Mouse (Mus musculus) heart, embryonic 15.5 days (tissue): ENCODE measurements around the gene Myom3. TPM values are rescaled to one million over a fixed set of nuclear protein-coding genes. Genes with fewer than 3 reads are reported as not detected.
"Not testable (repeated sequence)": the region's sequence is repeated elsewhere in the genome, so short reads cannot be mapped to it uniquely, and the experiment has no call there.

Experiments used
- ATAC-seq: fragments of 200-750 bp; cut with Nextera tagmentation; replicated peaks from 2 replicates; pipeline ENCODE4 v1.8.0; 2017; ENCODE audit warnings: low read depth, moderate TSS enrichment; ENCODE audit not compliant: insufficient number of reproducible peaks, insufficient read depth, low FRiP score
- H3K27ac ChIP-seq: fragments of 300-500 bp; sonication (generic); 2 replicates; pipeline ENCODE4 v1.5.1; 2015; ENCODE audit warnings: mild to moderate bottlenecking, inconsistent platforms
- H3K27me3 ChIP-seq: fragments of 300-500 bp; sonication (generic); 2 replicates; pipeline ENCODE4 v1.6.1; 2015; ENCODE audit warnings: inconsistent platforms
- H3K36me3 ChIP-seq: fragments of 300-500 bp; sonication (generic); 2 replicates; pipeline ENCODE4 v1.6.1; 2015; ENCODE audit warnings: mild to moderate bottlenecking, inconsistent platforms
- H3K4me1 ChIP-seq: fragments of 300-500 bp; sonication (generic); replicated peaks from 2 replicates; pipeline ENCODE4 v1.6.1; 2015; ENCODE audit warnings: inconsistent platforms
- H3K4me2 ChIP-seq: fragments of 300-500 bp; sonication (generic); 2 replicates; pipeline ENCODE4 v1.6.1; 2015; ENCODE audit warnings: inconsistent platforms, mild to moderate bottlenecking, moderate library complexity
- H3K4me3 ChIP-seq: fragments of 300-500 bp; sonication (generic); 2 replicates; pipeline ENCODE4 v1.5.1; 2015; ENCODE audit warnings: mild to moderate bottlenecking, inconsistent platforms
- H3K9ac ChIP-seq: fragments of 300-500 bp; sonication (generic); 2 replicates; pipeline ENCODE4 v1.6.1; 2015; ENCODE audit warnings: mild to moderate bottlenecking, inconsistent platforms
- H3K9me3 ChIP-seq: fragments of 300-500 bp; sonication (generic); replicated peaks from 2 replicates; pipeline ENCODE4 v1.6.1; 2016; ENCODE audit warnings: inconsistent platforms
- WGBS: fragments of 180-500 bp; shearing (Covaris S2); methylation state at CpG from one replicate; pipeline ENCODE4 v1.1.7; 2015; ENCODE audit warnings: mixed read lengths; 5-methylcytosine and 5-hydroxymethylcytosine counted together
- polyA plus RNA-seq: library from polyadenylated mRNA; unstranded; fragments of >200 nt; fragmentation: Nextera tagmentation; extraction: Ambion mirVana; gene quantifications from 2 replicates; pipeline ENCODE4 v1.2.1, GENCODE M21; 2015

Gene Myom3
- 0.20 and 0.52 TPM in 2 replicates for polyA plus RNA-seq

- no peak within 1 kb of the TSS for H3K4me2 ChIP-seq
- H3K4me3 ChIP-seq: no peak within 1 kb of the TSS
These were observed at the start of gene Myom3 for GRCm38 (mm10) chr4:135759356-135759976. TSS of gene Myom3 (plus strand) at chr4:135759715.

GRCm38 (mm10) chr4:135710392-135710791 lies 49.1 kb upstream of the Myom3 start:
- no peak overlapping the region for H3K4me3 ChIP-seq
- no peak overlapping the region for H3K9ac ChIP-seq
- H3K4me2 ChIP-seq: no peak overlapping the region
- H3K27ac ChIP-seq: no peak overlapping the region
- H3K9me3 ChIP-seq: no peaks in the 10 kb centered on the region
- no peak for ATAC-seq
- H3K27me3 ChIP-seq: no peaks in the 10 kb centered on the region; the same call in 1 of the 2 replicates
- no peaks in the 10 kb centered on the region for H3K4me1 ChIP-seq
- H3K36me3 ChIP-seq: no peaks in the 10 kb centered on the region
- 38% methylated on average over 3 of the region's 3 CpGs for WGBS

More at GRCm38 (mm10) chr4:135759356-135759976, at the start of gene Myom3:
- Histone ChIP-seq H3K9ac (no peak within 1 kb of the TSS), H3K9me3 (peaks cover 1% of the 10 kb centered on the region; the same call in 1 of the 2 replicates), H3K27ac (no peak within 1 kb of the TSS), H3K4me1 (peaks cover 14% of the 10 kb centered on the region), H3K36me3 (no peaks in the 10 kb centered on the region), H3K27me3 (no peaks in the 10 kb centered on the region)
- no peak for ATAC-seq
- 35% methylated on average over 10 of the region's 10 CpGs for WGBS

GRCm38 (mm10) chr4:135714776-135715175 lies 44.7 kb upstream of the Myom3 start:
- H3K4me1 ChIP-seq: no peaks in the 10 kb centered on the region
- H3K4me3 ChIP-seq: no peak overlapping the region
- H3K36me3 ChIP-seq: no peaks in the 10 kb centered on the region
- H3K27me3 ChIP-seq: no peaks in the 10 kb centered on the region
- H3K27ac ChIP-seq: no peak overlapping the region
- H3K9ac ChIP-seq: no peak overlapping the region
- ATAC-seq: no peak
- no peak overlapping the region for H3K4me2 ChIP-seq
- 62% methylated on average over 8 of the region's 8 CpGs for WGBS
- H3K9me3 ChIP-seq: no peaks in the 10 kb centered on the region

- not testable (repeated sequence) for H3K27me3 ChIP-seq, H3K4me2 ChIP-seq, H3K36me3 ChIP-seq, H3K9ac ChIP-seq, H3K4me1 ChIP-seq, H3K9me3 ChIP-seq, ATAC-seq, H3K4me3 ChIP-seq, H3K27ac ChIP-seq
- WGBS: 94% methylated on average over 11 of the region's 11 CpGs
These were observed 43.1 kb upstream of the Myom3 start for GRCm38 (mm10) chr4:135716438-135716837.

GRCm38 (mm10) chr4:135722540-135723290 lies 36.8 kb upstream of the Myom3 start:
- WGBS: 70% methylated on average over 17 of the region's 17 CpGs
- no peak overlapping the region for H3K4me2 ChIP-seq
- no peak for ATAC-seq
- H3K27me3 ChIP-seq: peaks cover 3% of the 10 kb centered on the region; the same call in 1 of the 2 replicates
- H3K4me1 ChIP-seq: peaks cover 7% of the 10 kb centered on the region
- no peak overlapping the region for H3K4me3 ChIP-seq
- H3K9ac ChIP-seq: no peak overlapping the region
- H3K9me3 ChIP-seq: no peaks in the 10 kb centered on the region
- no peaks in the 10 kb centered on the region for H3K36me3 ChIP-seq
- no peak overlapping the region for H3K27ac ChIP-seq

GRCm38 (mm10) chr4:135726416-135726815 lies 33.1 kb upstream of the Myom3 start:
- H3K9me3 ChIP-seq: no peaks in the 10 kb centered on the region
- H3K4me3 ChIP-seq: no peak overlapping the region
- no peak overlapping the region for H3K27ac ChIP-seq
- peaks cover 6% of the 10 kb centered on the region; the same call in 1 of the 2 replicates for H3K27me3 ChIP-seq
- H3K9ac ChIP-seq: no peak overlapping the region
- peaks cover 17% of the 10 kb centered on the region for H3K4me1 ChIP-seq
- no peak for ATAC-seq
- no peak overlapping the region for H3K4me2 ChIP-seq
- no peaks in the 10 kb centered on the region for H3K36me3 ChIP-seq
- 60% methylated on average over 11 of the region's 11 CpGs for WGBS

GRCm38 (mm10) chr4:135727817-135728216 lies 31.7 kb upstream of the Myom3 start, which contains the start of gene Il22ra1:
TSS of gene Il22ra1 (plus strand) at chr4:135728172.
- no peak within 1 kb of the TSS for H3K9ac ChIP-seq

GRCm38 (mm10) chr4:135730204-135730603 lies 29.3 kb upstream of the Myom3 start:
- ATAC-seq: no peak
- WGBS: 82% methylated on average over 9 of the region's 9 CpGs
- no peak overlapping the region for H3K9ac ChIP-seq

More at GRCm38 (mm10) chr4:135727817-135728216, 31.7 kb upstream of the Myom3 start, which contains the start of gene Il22ra1:
- 15% methylated on average over 14 of the region's 14 CpGs for WGBS
- no peak within 1 kb of the TSS for H3K27ac ChIP-seq
- H3K4me2 ChIP-seq: peak within 1 kb of the TSS; percentile 53
- ATAC-seq: no peak; the same call in 1 of the 2 replicates
- no peaks in the 10 kb centered on the region for H3K9me3 ChIP-seq
- peak within 1 kb of the TSS; percentile 27 for H3K4me3 ChIP-seq
- H3K4me1 ChIP-seq: peaks cover 17% of the 10 kb centered on the region
- H3K36me3 ChIP-seq: no peaks in the 10 kb centered on the region
- H3K27me3 ChIP-seq: peaks cover 9% of the 10 kb centered on the region; the same call in 1 of the 2 replicates

GRCm38 (mm10) chr4:135730951-135731350 lies 28.6 kb upstream of the Myom3 start:
- 41% methylated on average over 8 of the region's 8 CpGs for WGBS
- H3K4me3 ChIP-seq: no peak overlapping the region
- no peak overlapping the region for H3K27ac ChIP-seq
- H3K4me2 ChIP-seq: no peak overlapping the region
- H3K9ac ChIP-seq: no peak overlapping the region
- ATAC-seq: no peak
- H3K4me1 ChIP-seq: peaks cover 17% of the 10 kb centered on the region
- H3K9me3 ChIP-seq: 0 out of 2 replicates have a peak, but pooled peaks cover 4% of the 10 kb centered on the region
- peaks cover 9% of the 10 kb centered on the region; the same call in 1 of the 2 replicates for H3K27me3 ChIP-seq
- H3K36me3 ChIP-seq: no peaks in the 10 kb centered on the region

More at GRCm38 (mm10) chr4:135730204-135730603, 29.3 kb upstream of the Myom3 start:
- 0 out of 2 replicates have a peak, but pooled peaks cover 4% of the 10 kb centered on the region for H3K9me3 ChIP-seq
- no peak overlapping the region for H3K4me3 ChIP-seq
- H3K27me3 ChIP-seq: peaks cover 9% of the 10 kb centered on the region; the same call in 1 of the 2 replicates
- H3K4me1 ChIP-seq: peaks cover 17% of the 10 kb centered on the region
- H3K27ac ChIP-seq: no peak overlapping the region
- H3K36me3 ChIP-seq: no peaks in the 10 kb centered on the region
- H3K4me2 ChIP-seq: no peak overlapping the region

GRCm38 (mm10) chr4:135733901-135734300 lies 25.6 kb upstream of the Myom3 start:
- no peak overlapping the region for H3K27ac ChIP-seq
- 92% methylated on average over 14 of the region's 14 CpGs for WGBS

GRCm38 (mm10) chr4:135736903-135737302 lies 22.6 kb upstream of the Myom3 start:
- no peak for ATAC-seq
- Histone ChIP-seq H3K36me3 (no peaks in the 10 kb centered on the region), H3K27ac (no peak overlapping the region), H3K4me1 (no peaks in the 10 kb centered on the region), H3K4me2 (no peak overlapping the region), H3K27me3 (0 out of 2 replicates have a peak, but pooled peaks cover 3% of the 10 kb centered on the region), H3K4me3 (no peak overlapping the region), H3K9me3 (0 out of 2 replicates have a peak, but pooled peaks cover 4% of the 10 kb centered on the region), H3K9ac (no peak overlapping the region)
- WGBS: 75% methylated on average over 3 of the region's 3 CpGs

More at GRCm38 (mm10) chr4:135733901-135734300, 25.6 kb upstream of the Myom3 start:
- Histone ChIP-seq H3K4me2 (no peak overlapping the region), H3K4me1 (0 out of 2 replicates have a peak, but pooled peaks cover 2% of the 10 kb centered on the region), H3K9me3 (0 out of 2 replicates have a peak, but pooled peaks cover 4% of the 10 kb centered on the region), H3K9ac (no peak overlapping the region), H3K4me3 (no peak overlapping the region), H3K27me3 (0 out of 2 replicates have a peak, but pooled peaks cover 3% of the 10 kb centered on the region), H3K36me3 (no peaks in the 10 kb centered on the region)
- ATAC-seq: no peak
